Mouse (Mus musculus): ENCODE data around the gene Map1lc3a.

Map1lc3a gene

DNA sequence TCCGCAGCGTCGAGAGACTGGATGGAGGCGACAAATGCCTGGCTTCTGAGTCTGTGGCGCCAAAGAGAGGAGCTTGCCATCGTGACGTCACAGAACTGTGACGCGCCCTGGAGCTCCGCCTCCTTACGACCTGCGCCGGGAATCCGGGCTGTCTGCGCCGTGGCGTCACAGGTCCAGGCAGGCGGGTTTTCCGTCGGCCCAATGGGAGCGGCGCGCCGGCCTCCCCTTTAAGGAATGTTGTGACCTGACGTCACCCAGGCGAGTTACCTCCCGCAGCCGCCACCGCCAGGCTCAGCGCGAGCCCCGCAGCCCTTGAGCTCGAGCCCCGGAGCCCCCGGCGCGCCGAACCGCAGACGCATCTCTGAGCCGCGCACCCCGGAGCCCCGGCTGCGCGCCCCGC is at the start of gene Map1lc3a:
Map1lc3a (plus strand) TSS at position 103 of the 400 bp plus-strand sequence.
- Histone ChIP-seq H3K36me3 (ENCODE audit: control insufficient read depth, insufficient read depth, low read length, poor library complexity, severe bottlenecking) (no peaks in the 10 kb centered on the region), H3K27me3 (ENCODE audit: control insufficient read depth, insufficient read depth, low read length, poor library complexity, severe bottlenecking) (no peaks in the 10 kb centered on the region)
- peak; percentile 97 for DNase-seq (ENCODE audit: low read depth, low spot score)

DNA sequence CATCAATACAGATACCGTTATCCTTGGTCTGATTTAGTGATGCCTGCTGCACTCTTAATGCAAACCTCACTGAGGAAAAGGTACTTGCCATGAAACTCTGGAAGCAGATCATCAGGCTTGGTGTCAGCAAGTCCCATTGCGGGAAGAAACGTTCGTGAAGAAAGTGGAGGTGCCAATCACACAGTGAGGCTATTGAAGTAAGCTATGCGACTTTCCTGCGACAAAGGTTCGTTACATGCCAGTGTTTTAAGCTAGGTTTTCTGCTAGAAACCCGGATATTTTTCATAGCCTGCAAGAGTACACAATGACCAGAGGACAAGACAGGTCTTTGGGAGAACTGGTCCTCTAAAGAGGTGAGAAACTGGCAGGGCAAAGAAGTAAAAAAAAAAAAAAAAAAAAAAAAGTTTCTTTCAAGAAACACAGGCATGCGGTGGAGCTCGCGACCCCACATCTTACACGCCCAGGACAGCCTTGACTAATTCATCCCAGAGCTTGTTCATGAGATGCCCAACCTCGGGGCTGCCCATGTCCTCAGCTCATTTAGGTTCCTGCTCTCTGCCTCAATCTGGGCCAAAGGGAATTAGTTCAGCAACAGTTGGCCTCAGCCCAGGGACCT is 40.2 kb upstream of the Map1lc3a start:
- Histone ChIP-seq H3K27me3 (ENCODE audit: control insufficient read depth, insufficient read depth, low read length, poor library complexity, severe bottlenecking) (no peaks in the 10 kb centered on the region), H3K36me3 (ENCODE audit: control insufficient read depth, insufficient read depth, low read length, poor library complexity, severe bottlenecking) (no peaks in the 10 kb centered on the region; the same call in 1 of the 2 replicates)
- peak; percentile 11 for DNase-seq (ENCODE audit: low read depth, low spot score)

DNA sequence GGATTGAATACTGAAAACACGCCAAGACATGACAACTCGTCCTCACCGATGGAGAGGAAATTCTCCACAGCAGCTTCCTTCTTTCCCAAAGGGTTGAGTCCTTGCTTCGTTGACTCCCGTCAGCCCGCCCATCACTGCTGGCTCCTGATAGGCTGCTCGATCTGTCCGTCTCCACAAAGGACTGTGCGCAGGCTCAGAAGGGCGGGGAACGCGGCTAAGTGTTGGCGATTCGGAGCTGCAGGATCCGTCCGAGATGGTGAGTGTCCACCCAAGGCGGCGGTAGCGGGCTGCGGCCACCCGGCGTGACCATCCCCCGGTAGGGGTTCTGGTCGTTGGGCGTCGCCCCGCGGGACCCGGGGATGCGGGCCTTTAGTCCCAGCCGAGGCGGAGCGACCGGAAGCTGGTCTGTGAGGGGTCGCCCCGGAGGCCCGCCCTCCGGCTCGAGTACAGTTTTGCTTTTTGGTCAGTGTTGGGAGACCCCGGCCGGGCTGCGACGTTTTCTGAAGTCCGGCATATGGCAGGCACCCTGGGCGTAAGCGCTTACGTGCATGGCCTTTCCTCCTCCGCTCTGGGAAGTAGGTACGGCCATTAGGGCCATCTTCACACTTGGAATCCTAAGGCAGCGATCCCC is 39.6 kb upstream of the Map1lc3a start, which contains the start of gene Dynlrb1:
Dynlrb1 (plus strand) TSS at position 172 of the 631 bp plus-strand sequence.
- no peaks in the 10 kb centered on the region; the same call in 1 of the 2 replicates for H3K36me3 ChIP-seq (ENCODE audit: control insufficient read depth, insufficient read depth, low read length, poor library complexity, severe bottlenecking)
- peak; percentile 95 for DNase-seq (ENCODE audit: low read depth, low spot score)
- no peaks in the 10 kb centered on the region for H3K27me3 ChIP-seq (ENCODE audit: control insufficient read depth, insufficient read depth, low read length, poor library complexity, severe bottlenecking)

DNA sequence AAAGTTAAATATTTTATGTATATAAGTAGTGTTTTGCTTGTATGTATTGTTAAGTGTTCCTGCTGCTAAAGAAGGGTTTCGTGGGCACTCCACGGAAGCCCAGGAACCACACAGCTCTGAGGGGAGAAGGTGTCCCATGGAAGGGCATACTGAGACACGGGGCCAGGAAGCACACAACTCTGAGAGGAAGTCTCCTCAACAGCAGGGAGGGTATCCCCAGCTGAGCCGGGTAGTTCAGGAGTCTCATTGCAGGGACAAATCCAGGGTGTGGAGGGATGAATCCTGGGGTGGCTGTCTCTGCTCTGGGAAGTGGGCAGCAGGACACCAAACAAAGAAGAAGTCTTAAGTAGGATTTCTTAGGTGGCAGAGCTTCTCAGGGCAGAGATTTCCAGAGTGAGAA is 38.8 kb upstream of the Map1lc3a start:
- DNase-seq (ENCODE audit: low read depth, low spot score) = peak; percentile 8
- H3K27me3 ChIP-seq (ENCODE audit: control insufficient read depth, insufficient read depth, low read length, poor library complexity, severe bottlenecking) = no peaks in the 10 kb centered on the region

DNA sequence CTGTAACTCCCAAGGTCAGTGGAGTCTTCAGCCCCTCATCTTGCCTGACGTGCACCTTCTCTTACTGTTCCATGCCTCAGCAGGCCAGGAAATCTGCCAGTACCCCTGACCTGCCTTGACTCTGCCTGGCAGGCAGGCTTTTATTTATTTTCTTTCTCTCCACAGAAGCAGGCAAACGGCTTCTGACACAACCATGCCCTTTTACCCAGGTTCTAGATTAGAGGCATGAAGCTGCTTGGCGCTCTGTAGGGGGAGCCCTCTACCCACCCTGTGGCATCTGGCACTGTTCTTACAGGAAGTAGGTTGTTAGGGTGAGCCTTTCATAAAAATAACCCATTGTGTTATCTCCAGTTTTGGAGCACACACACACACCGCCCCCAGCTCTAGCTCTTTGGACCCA is 35.2 kb upstream of the Map1lc3a start:
- H3K36me3 ChIP-seq (ENCODE audit: control insufficient read depth, insufficient read depth, low read length, poor library complexity, severe bottlenecking) = peaks cover 3% of the 10 kb centered on the region
- no peaks in the 10 kb centered on the region for H3K27me3 ChIP-seq (ENCODE audit: control insufficient read depth, insufficient read depth, low read length, poor library complexity, severe bottlenecking)
- DNase-seq (ENCODE audit: low read depth, low spot score) = peak; percentile 75

More for the DNA sequence above, 38.8 kb upstream of the Map1lc3a start:
- H3K36me3 ChIP-seq (ENCODE audit: control insufficient read depth, insufficient read depth, low read length, poor library complexity, severe bottlenecking) = no peaks in the 10 kb centered on the region; the same call in 1 of the 2 replicates

DNA sequence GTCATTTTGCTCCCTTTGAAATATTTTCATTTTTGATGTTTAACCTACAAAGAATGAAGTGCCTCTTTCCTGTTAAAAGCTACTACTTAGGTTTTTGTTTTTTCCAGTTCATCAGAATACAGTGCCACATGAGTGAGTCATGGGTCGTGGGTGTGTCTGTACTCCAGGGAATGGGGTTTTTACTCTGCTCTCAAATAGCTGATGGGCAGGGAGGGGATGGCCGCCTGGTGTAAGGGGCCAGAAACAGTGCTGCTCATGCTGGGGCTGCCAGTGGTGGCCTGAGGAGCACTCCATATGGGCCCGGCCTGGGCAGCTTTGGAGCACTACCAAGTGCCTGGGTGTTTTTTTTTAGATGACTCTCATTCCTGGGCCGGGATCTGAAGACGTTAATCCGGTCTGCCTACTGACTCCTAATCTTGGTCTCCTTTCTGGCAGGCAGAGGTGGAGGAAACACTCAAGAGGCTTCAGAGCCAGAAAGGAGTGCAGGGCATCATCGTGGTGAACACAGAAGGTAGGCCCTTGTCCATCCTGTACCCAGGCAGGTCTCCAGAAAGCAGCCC is 33.7 kb upstream of the Map1lc3a start:
- no peak for DNase-seq (ENCODE audit: low read depth, low spot score)
- peaks cover 3% of the 10 kb centered on the region for H3K36me3 ChIP-seq (ENCODE audit: control insufficient read depth, insufficient read depth, low read length, poor library complexity, severe bottlenecking)

DNA sequence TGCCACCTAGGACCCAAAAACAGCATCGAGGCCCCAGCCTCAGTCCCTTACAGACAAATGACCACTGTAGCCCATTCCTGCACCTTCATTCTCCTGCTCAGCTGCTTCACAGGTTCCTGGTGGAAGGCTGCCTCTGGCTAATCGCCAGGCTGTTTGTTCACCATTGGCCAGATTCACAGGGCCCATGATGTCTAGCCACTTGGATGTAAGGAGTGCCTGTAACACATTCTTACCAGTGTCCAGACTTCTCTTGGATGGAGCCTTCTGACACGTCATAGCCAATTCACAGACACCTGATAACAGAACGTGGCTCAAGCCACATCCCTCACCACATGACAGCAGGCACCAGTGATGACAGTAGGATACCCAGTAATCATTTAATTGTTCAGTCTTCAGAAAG is 29.9 kb upstream of the Map1lc3a start:
- Histone ChIP-seq H3K36me3 (ENCODE audit: control insufficient read depth, insufficient read depth, low read length, poor library complexity, severe bottlenecking) (peaks cover 18% of the 10 kb centered on the region), H3K27me3 (ENCODE audit: control insufficient read depth, insufficient read depth, low read length, poor library complexity, severe bottlenecking) (no peaks in the 10 kb centered on the region)
- no peak for DNase-seq (ENCODE audit: low read depth, low spot score)

More for the DNA sequence above, 33.7 kb upstream of the Map1lc3a start:
- H3K27me3 ChIP-seq (ENCODE audit: control insufficient read depth, insufficient read depth, low read length, poor library complexity, severe bottlenecking) = no peaks in the 10 kb centered on the region

DNA sequence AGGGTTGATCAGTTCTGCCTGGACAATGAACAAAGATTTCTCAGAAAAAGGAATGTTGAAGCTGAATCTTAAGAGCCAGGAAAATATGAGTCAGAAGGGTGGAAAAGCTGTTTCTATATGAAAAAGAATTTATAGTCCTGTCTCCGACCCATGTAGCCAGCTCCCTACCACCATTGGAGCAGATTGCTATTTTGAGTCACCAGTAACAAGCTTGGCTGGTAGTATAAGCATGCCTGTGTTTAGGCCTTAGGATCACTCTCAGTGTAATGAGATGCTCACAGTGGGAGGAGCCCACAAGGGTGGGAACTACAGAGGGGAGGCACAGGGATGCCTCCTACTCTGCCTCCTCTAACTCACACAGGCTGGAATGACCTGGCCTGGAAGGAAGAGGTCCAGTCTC is 27.9 kb upstream of the Map1lc3a start:
- Histone ChIP-seq H3K27me3 (ENCODE audit: control insufficient read depth, insufficient read depth, low read length, poor library complexity, severe bottlenecking) (no peaks in the 10 kb centered on the region), H3K36me3 (ENCODE audit: control insufficient read depth, insufficient read depth, low read length, poor library complexity, severe bottlenecking) (peaks cover 18% of the 10 kb centered on the region)
- no peak for DNase-seq (ENCODE audit: low read depth, low spot score)

DNA sequence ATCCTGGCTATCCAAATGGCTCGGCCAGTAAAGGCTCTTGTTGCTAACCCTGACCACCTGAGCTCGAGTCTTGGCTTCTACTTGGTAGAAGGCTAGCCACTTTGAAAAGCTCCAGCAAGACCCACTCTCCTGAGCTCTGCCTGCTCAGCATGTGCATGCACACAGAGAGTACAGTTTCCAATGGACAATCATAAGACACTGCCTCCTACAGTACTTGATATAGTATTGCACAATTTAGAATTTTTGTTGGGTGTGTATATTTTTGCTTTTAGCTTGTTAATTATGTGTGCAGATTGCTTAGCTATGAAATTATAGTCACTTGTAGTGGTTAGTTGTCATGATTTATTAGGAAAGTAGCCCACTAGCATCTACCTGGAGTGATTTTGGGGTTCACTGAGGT is 27.4 kb upstream of the Map1lc3a start:
- H3K27me3 ChIP-seq (ENCODE audit: control insufficient read depth, insufficient read depth, low read length, poor library complexity, severe bottlenecking) = no peaks in the 10 kb centered on the region
- H3K36me3 ChIP-seq (ENCODE audit: control insufficient read depth, insufficient read depth, low read length, poor library complexity, severe bottlenecking) = peaks cover 18% of the 10 kb centered on the region
- peak; percentile 10 for DNase-seq (ENCODE audit: low read depth, low spot score)

DNA sequence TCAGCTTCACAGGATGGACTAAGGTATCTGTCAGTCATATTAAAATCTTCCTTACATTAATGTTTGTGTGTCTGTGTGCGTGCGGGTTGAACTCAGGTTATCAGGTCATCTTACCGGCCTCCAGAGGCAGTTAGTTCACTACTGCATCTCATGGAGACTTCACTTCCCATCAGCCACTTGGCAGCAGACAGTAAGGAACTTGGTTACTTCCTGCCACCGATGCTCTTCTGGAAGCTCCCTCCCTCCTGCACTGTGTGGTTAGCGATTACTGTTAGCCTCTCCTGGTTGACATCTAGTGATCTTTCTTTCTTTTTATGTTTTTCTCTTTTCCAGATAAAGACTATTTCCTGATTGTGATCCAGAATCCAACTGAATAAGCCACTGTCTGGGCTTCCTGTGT is 26.5 kb upstream of the Map1lc3a start:
- no peak for DNase-seq (ENCODE audit: low read depth, low spot score)
- Histone ChIP-seq H3K27me3 (ENCODE audit: control insufficient read depth, insufficient read depth, low read length, poor library complexity, severe bottlenecking) (no peaks in the 10 kb centered on the region), H3K36me3 (ENCODE audit: control insufficient read depth, insufficient read depth, low read length, poor library complexity, severe bottlenecking) (peaks cover 17% of the 10 kb centered on the region)

DNA sequence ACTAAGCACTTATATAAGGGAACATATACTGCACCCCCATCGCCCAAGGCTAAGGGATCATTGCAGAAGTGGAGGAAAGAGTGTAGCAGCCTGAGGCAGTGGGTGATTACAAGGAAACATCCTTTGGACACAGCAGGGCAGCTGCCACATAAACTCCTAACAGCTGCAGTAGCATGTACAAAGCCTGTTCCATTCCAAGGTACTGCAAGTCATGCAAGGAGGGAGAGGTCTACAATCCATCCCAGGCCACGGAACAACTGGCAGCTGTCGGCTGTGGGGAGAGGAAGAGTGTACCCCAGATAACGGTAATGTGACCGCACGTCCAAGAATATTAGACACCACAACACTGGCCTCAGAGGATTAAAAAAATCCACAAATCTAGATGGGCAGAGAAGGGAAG is 10.6 kb upstream of the Map1lc3a start:
- no peak for DNase-seq (ENCODE audit: low read depth, low spot score)
- H3K27me3 ChIP-seq (ENCODE audit: control insufficient read depth, insufficient read depth, low read length, poor library complexity, severe bottlenecking) = no peaks in the 10 kb centered on the region
- H3K36me3 ChIP-seq (ENCODE audit: control insufficient read depth, insufficient read depth, low read length, poor library complexity, severe bottlenecking) = no peaks in the 10 kb centered on the region

DNA sequence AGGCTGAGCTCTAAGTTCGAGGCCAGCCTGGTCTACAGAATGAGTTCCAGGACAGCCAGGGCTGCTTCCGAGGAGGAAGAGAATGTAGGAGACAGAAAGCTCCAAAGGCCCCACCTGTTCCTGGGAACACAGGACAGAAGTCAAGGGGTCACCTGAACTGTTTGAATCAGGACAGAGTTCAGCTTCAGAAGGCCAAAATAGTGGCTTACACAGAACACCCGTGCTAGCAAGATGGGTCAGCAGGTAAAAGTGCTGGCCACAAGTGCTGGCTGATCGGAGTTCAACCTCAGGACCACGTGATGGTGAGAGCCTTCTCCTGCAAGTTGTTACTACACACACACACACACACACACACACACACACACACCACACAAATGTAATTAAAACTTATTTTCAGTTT is 9.2 kb upstream of the Map1lc3a start:
- DNase-seq (ENCODE audit: low read depth, low spot score) = no peak
- H3K27me3 ChIP-seq (ENCODE audit: control insufficient read depth, insufficient read depth, low read length, poor library complexity, severe bottlenecking) = no peaks in the 10 kb centered on the region

DNA sequence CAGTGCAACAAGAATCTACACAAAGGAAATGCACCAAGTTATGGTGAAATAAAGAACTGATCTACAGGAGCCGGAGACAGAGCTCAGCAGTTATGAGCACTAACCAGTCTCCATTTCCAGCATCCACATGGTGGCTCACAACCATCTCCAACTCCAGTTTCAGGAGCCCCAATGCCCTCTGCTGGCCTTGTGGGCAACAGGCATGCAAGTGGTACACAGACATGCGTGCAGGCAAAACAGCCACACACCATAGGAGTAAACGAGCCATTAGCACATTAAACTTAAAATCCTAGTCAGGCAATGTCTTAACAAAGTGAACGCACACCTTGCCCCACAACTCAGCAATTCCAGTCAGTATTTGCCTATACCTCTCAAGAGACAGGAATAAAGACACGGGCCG is 4.1 kb upstream of the Map1lc3a start:
- peak; percentile 41 for DNase-seq (ENCODE audit: low read depth, low spot score)
- Histone ChIP-seq H3K36me3 (ENCODE audit: control insufficient read depth, insufficient read depth, low read length, poor library complexity, severe bottlenecking) (no peaks in the 10 kb centered on the region), H3K27me3 (ENCODE audit: control insufficient read depth, insufficient read depth, low read length, poor library complexity, severe bottlenecking) (no peaks in the 10 kb centered on the region)

More for the DNA sequence above, 9.2 kb upstream of the Map1lc3a start:
- no peaks in the 10 kb centered on the region for H3K36me3 ChIP-seq (ENCODE audit: control insufficient read depth, insufficient read depth, low read length, poor library complexity, severe bottlenecking)

DNA sequence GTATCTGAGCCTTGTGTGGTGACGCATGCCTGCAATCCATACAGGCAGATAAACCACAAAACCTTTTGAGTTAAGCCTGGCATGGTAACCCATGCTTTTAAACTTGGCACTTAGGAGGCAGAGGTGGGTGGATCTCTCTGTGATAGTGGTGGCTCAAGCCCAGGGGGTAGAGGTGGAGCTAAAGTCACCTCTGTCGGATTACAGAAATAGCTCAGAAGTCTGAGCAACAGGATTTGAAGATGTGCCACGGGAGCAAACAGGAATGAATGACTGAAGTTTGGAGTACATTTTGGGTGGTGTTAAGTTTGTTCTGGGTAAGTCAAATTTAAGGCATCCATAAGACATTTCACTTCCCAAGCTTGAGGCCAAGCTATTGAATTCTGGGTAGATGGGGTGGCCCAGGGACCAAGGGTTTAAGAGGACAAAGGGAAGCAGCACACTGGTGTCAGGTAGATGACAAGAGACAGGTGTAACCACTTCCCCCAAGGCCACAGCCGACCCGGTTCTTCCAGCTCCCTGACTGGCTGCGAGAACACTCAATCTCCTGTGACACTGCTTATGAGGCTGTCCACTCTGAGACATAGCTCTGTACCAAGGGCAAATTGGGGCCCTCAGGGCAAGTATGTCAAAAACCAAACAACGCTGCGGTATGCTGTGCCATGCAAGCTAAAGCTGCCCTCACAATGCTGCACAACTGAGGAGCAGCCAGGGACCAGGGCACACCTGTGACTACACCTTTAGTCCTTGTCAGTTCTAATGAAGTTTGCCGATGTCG is 3.5 kb upstream of the Map1lc3a start:
- no peaks in the 10 kb centered on the region for H3K27me3 ChIP-seq (ENCODE audit: control insufficient read depth, insufficient read depth, low read length, poor library complexity, severe bottlenecking)
- DNase-seq (ENCODE audit: low read depth, low spot score) = no peak
- H3K36me3 ChIP-seq (ENCODE audit: control insufficient read depth, insufficient read depth, low read length, poor library complexity, severe bottlenecking) = no peaks in the 10 kb centered on the region

DNA sequence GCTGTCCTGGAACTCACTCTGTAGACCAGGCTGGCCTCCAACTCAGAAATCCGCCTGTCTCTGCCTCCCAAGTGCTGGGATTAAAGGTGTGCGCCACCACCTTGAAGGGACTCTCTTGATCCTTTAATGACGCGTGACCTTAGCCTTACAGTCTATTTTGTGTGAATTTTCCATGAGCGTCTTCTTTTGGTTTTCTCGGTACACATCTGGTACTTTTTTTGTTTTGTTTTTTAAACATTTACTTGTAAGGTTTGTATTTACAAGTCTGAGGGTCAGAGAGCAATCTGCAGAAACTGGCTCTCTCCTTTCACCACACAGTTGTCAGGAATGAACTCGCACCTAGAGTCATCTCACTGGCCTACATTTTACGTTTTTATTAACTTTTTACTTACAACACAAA is 2.5 kb upstream of the Map1lc3a start:
- DNase-seq (ENCODE audit: low read depth, low spot score) = no peak
- Histone ChIP-seq H3K27me3 (ENCODE audit: control insufficient read depth, insufficient read depth, low read length, poor library complexity, severe bottlenecking) (no peaks in the 10 kb centered on the region), H3K36me3 (ENCODE audit: control insufficient read depth, insufficient read depth, low read length, poor library complexity, severe bottlenecking) (no peaks in the 10 kb centered on the region)
